Mouse (Mus musculus) frontal cortex, postnatal 14 days (tissue): Measurements from ENCODE around the gene Mgat4a.

ENCODE experiments used
- DNase-seq, 2 experiments: peaks; one replicate each; pipeline ENCODE4 v3.0.0; 2022; ENCODE audit warnings: low spot score in 2 of 2

Mgat4a gene

DNA sequence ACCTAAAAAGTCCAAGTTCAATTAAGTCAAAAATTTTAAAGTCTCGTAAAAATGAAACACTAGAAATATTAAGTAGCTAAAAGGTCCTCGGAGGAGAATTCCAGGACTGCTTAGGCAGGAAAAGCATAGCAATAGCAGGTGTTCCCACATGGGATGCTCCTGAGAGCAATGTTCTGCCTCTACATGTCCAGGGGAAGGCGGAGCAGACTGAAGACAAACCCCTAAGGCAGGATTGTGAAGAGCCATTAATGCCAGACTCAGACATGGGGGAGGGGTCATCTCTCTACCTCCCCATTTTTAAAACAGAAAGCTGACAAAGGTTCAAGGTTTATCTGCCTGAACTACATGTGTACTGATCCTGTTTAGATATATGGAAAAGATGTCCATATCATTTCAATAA is 45.7 kb downstream of the Mgat4a start:
- no peak for DNase-seq

DNA sequence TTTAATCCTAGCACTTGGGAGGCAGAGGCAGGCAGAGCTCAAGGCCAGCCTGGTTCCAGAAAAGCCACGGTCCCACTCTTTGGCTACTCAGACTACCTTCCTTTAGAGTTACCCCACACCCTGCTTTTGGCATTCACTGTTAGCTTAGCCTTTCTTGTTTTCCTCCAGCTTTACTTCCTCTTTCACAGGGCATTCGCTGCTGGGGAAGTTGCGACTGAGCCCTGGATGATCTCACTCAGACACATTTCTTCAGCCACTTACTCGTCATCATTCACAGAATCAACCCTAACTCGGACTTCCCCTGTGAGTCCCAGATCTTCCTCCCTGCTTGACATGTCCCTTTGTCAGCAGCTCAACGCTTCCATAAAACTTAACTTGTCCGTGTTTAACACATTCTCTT is 49.1 kb downstream of the Mgat4a start:
- DNase-seq: no peak

GRCm38 (mm10) chr1:37490691-37491212 is 50.1 kb downstream of the Mgat4a start:
- no peak for DNase-seq

GRCm38 (mm10) chr1:37488531-37488930 is 52.3 kb downstream of the Mgat4a start:
- no peak for DNase-seq

DNA sequence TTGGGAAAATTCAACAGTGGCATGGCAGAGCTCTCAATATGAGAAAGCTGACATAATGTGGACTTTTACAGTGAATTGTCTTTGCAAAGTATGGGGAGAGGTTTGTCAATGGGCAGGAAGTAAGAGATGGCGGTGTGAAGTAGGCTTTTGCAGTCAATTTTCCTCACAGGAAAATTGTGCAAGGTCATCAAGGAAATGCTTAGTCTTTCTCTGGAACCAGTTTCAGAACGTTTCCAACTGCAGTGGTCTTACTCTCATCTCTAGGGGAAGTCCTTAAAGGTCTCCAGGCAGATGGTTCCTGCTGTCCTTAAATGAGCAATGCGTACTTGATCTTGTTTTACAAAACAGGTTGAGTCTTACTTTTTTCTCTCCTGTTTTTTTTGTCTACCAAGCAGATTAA is 53.8 kb downstream of the Mgat4a start:
- no peak for DNase-seq

DNA sequence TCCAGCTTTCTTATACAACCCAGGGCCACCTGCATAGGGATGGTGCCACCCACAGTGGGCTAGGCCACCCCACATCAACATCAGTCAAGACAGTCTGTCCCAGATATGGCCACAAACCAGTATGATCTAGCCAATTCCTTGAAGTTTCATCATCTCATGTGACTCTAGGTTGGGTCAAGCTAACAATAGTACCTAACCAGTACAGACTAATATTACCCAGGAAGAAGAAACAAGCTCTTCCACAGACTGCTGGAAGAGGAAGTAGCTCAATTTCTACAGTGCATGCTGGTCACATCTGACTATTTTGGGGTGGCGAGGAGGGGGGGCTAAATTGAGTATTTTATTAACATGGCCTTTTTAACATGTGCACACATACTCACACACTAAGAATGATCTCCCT is 54.4 kb downstream of the Mgat4a start:
- no peak for DNase-seq

GRCm38 (mm10) chr1:37484612-37485011 is 56.2 kb downstream of the Mgat4a start:
- DNase-seq: no peak

- no peak for DNase-seq
Observed at GRCm38 (mm10) chr1:37481331-37481730, 59.5 kb downstream of the Mgat4a start.

DNA sequence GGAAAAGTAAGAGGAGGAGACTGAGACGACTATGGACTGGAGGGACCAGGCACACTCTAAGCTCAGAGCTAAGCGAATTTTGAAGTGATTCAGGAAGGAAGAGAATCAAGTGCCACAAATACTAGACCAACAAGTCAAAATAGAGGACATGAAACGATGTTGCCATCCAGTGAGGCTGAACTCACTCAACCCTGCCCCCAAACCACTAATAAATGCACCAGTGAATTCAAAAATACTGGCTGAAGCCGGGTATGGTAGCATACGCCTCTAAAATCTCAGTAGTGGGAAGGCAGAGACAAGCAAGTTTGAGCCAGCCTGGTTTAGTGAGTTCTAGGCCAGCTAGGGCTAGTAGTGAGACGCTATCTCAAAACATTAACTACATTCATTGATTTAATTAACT is 60.1 kb downstream of the Mgat4a start:
- no peak for DNase-seq

GRCm38 (mm10) chr1:37479759-37480158 is 61.1 kb downstream of the Mgat4a start:
- DNase-seq: no peak

- DNase-seq: peak in 1 of 2 experiments; percentile 24
Observed at GRCm38 (mm10) chr1:37479074-37479473, 61.7 kb downstream of the Mgat4a start.

DNA sequence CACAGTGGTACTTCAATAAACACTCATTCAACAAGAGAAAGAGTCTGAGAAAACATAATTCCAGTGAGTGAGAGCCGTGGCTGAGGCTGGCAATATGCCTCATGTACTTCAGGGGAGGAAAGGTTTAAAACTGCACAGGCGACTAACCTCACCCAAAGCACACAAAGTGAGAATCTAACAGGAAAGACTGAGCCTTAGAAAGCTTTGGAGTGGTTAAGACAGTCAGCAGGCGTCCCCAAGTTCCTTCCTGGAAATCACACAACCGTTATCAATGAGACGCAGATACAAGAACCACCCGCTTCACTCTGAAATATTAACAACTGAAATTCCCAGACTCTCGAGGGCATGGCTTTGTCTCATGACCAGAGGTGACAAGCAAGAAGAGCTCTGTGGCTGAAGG is 62.4 kb downstream of the Mgat4a start:
- DNase-seq: no peak

GRCm38 (mm10) chr1:37477928-37478327 is 62.9 kb downstream of the Mgat4a start:
- no peak for DNase-seq

GRCm38 (mm10) chr1:37477250-37477649 is 63.6 kb downstream of the Mgat4a start:
- DNase-seq: no peak

DNA sequence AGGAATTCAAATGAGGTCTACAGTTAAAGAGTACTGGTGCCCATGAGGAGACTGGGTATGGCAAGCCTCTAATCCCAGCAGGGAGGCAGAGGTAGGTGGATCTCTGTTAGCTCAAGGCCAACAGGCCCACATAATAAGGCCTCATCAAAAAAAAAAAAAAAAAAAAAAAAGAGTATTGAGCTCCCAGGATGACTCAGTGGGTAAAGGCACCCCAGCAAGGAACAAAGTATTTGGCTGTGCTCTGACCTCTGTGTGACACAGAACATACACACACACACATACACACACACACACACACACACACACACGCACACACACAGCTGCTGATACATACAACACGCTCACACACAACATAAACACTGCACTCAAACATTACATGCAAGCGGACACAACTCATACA is 65.5 kb downstream of the Mgat4a start:
- no peak for DNase-seq

DNA sequence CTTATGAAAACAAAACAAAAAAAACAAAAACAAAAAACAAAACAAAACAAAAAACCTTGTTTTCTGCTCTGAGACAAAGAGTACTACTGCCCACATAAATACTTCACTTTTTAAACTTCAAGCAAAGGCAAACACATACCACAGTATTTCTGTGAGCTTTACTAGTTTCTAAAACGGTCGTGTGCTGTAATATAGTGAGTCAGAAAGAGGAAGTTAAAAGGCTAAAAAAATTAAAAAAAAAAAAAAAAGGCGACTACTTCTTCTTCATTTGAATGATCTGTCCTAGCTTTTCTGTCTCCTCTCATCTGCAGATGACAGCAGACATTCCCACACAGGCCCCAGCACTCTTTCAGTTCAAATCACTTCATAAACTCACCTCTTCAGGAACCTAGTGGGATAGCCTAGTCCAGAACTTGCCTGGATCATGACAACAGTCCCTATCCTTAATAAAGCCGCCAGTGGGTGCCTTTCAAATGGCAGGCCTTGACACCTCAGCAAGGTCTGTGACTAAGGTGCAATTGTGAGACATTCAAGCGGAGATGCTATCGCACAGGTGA is 66.1 kb downstream of the Mgat4a start:
- DNase-seq: no peak

GRCm38 (mm10) chr1:37474046-37474445 is 66.8 kb downstream of the Mgat4a start:
- DNase-seq: no peak

DNA sequence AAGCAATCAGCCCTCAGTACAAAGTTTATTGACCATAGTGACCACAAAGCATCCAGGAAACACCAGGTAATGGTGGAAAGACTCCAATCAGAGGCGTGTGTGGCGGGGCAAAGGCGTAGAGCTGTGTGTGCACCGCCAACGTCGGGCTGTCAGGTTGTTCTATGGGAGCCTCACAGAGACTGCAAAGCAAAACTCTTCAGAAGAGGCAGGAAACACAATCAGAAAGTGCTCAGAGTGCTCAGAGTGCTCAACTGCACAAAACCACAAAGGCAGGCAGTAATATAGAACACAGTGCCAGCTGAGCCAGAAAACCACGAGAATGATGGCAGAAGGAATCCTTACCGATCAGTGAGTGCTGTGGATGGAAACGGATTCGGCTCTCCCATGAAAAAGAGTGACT is 67.6 kb downstream of the Mgat4a start:
- no peak for DNase-seq

GRCm38 (mm10) chr1:37471179-37472148 is 69.4 kb downstream of the Mgat4a start:
- DNase-seq: no peak

- DNase-seq: no peak
Observed at GRCm38 (mm10) chr1:37469007-37469406, 71.8 kb downstream of the Mgat4a start.

- DNase-seq: no peak
Observed at GRCm38 (mm10) chr1:37467806-37468205, 73.0 kb downstream of the Mgat4a start.

- DNase-seq: no peak
Observed at GRCm38 (mm10) chr1:37466322-37466995, 74.4 kb downstream of the Mgat4a start.
